Mouse (Mus musculus): ENCODE measurements around the gene Tvp23b. TPM values are rescaled to one million over a fixed set of nuclear protein-coding genes. Genes with fewer than 3 reads are reported as not detected.
A peak's percentile ranks its signal among the peaks of the same experiment; 100 is the strongest.

Gene Tvp23b
- polyA plus RNA-seq, 1 experiment = 21.4 TPM

- no peak overlapping the region for H3K4me3 ChIP-seq (replicated peaks; ENCODE audit: extremely low read depth, low read depth, low read length)
- 80% methylated on average over 6 of the region's 6 CpGs for WGBS
- H3K4me1 ChIP-seq (ENCODE audit: control insufficient read depth, insufficient read depth, low read length) = no peaks in the 10 kb centered on the region
- TF ChIP-seq POLR2A (IDR thresholded peaks at IDR 0.05; ENCODE audit: borderline replicate concordance, extremely low read depth, low read depth, low read length) (no peak), CTCF (IDR thresholded peaks at IDR 0.05; ENCODE audit: insufficient read depth, low read length) (no peak)
- DNase-seq = no peak
Measured at GRCm38 (mm10) chr11:62853334-62853733, 25.9 kb upstream of the Tvp23b start.

GRCm38 (mm10) chr11:62865562-62865961 lies 13.7 kb upstream of the Tvp23b start:
- 72% methylated on average over 4 of the region's 4 CpGs for WGBS
- H3K4me1 ChIP-seq (ENCODE audit: control insufficient read depth, insufficient read depth, low read length) = no peaks in the 10 kb centered on the region
- DNase-seq = no peak
- H3K4me3 ChIP-seq (replicated peaks; ENCODE audit: extremely low read depth, low read depth, low read length) = no peak overlapping the region
- no peak for TF ChIP-seq POLR2A (IDR thresholded peaks at IDR 0.05; ENCODE audit: borderline replicate concordance, extremely low read depth, low read depth, low read length)

- Histone ChIP-seq H3K4me3 (replicated peaks; ENCODE audit: extremely low read depth, low read depth, low read length) (no peak overlapping the region), H3K4me1 (ENCODE audit: control insufficient read depth, insufficient read depth, low read length) (no peaks in the 10 kb centered on the region)
- 73% methylated on average over 7 of the region's 7 CpGs for WGBS
- DNase-seq = no peak
- TF ChIP-seq CTCF (IDR thresholded peaks at IDR 0.05; ENCODE audit: insufficient read depth, low read length) (no peak), POLR2A (IDR thresholded peaks at IDR 0.05; ENCODE audit: borderline replicate concordance, extremely low read depth, low read depth, low read length) (no peak)
Measured at GRCm38 (mm10) chr11:62866685-62867084, 12.6 kb upstream of the Tvp23b start.

- TF ChIP-seq POLR2A (IDR thresholded peaks at IDR 0.05; ENCODE audit: borderline replicate concordance, extremely low read depth, low read depth, low read length) (no peak), CTCF (IDR thresholded peaks at IDR 0.05; ENCODE audit: insufficient read depth, low read length) (no peak)
- 67% methylated on average over 5 of the region's 5 CpGs for WGBS
- DNase-seq = no peak
- H3K4me1 ChIP-seq (ENCODE audit: control insufficient read depth, insufficient read depth, low read length) = no peaks in the 10 kb centered on the region
- no peak overlapping the region for H3K4me3 ChIP-seq (replicated peaks; ENCODE audit: extremely low read depth, low read depth, low read length)
Measured at GRCm38 (mm10) chr11:62869201-62869600, 10.1 kb upstream of the Tvp23b start.

- no peaks in the 10 kb centered on the region for H3K4me1 ChIP-seq (ENCODE audit: control insufficient read depth, insufficient read depth, low read length)
- 76% methylated on average over 8 of the region's 8 CpGs for WGBS
- TF ChIP-seq CTCF (IDR thresholded peaks at IDR 0.05; ENCODE audit: insufficient read depth, low read length) = no peak
- no peak for TF ChIP-seq POLR2A (IDR thresholded peaks at IDR 0.05; ENCODE audit: borderline replicate concordance, extremely low read depth, low read depth, low read length)
- H3K4me3 ChIP-seq (replicated peaks; ENCODE audit: extremely low read depth, low read depth, low read length) = no peak overlapping the region
- no peak for DNase-seq
Measured at GRCm38 (mm10) chr11:62869715-62870371, 9.4 kb upstream of the Tvp23b start.

GRCm38 (mm10) chr11:62873479-62873878 lies 5.8 kb upstream of the Tvp23b start:
- Histone ChIP-seq H3K4me3 (replicated peaks; ENCODE audit: extremely low read depth, low read depth, low read length) (no peak overlapping the region), H3K4me1 (ENCODE audit: control insufficient read depth, insufficient read depth, low read length) (no peaks in the 10 kb centered on the region)
- no peak for DNase-seq
- WGBS = 68% methylated on average over 9 of the region's 9 CpGs
- no peak for TF ChIP-seq CTCF (IDR thresholded peaks at IDR 0.05; ENCODE audit: insufficient read depth, low read length)
- no peak for TF ChIP-seq POLR2A (IDR thresholded peaks at IDR 0.05; ENCODE audit: borderline replicate concordance, extremely low read depth, low read depth, low read length)

- Histone ChIP-seq H3K4me3 (replicated peaks; ENCODE audit: extremely low read depth, low read depth, low read length) (no peak overlapping the region), H3K4me1 (ENCODE audit: control insufficient read depth, insufficient read depth, low read length) (no peaks in the 10 kb centered on the region)
- DNase-seq = no peak
- no peak for TF ChIP-seq POLR2A (IDR thresholded peaks at IDR 0.05; ENCODE audit: borderline replicate concordance, extremely low read depth, low read depth, low read length)
- TF ChIP-seq CTCF (IDR thresholded peaks at IDR 0.05; ENCODE audit: insufficient read depth, low read length) = no peak
- 82% methylated on average over 1 of the region's 1 CpGs for WGBS
Measured at GRCm38 (mm10) chr11:62875696-62876095, 3.6 kb upstream of the Tvp23b start.

- TF ChIP-seq POLR2A (IDR thresholded peaks at IDR 0.05; ENCODE audit: borderline replicate concordance, extremely low read depth, low read depth, low read length) (no peak), CTCF (IDR thresholded peaks at IDR 0.05; ENCODE audit: insufficient read depth, low read length) (no peak)
- Histone ChIP-seq H3K4me1 (ENCODE audit: control insufficient read depth, insufficient read depth, low read length) (no peaks in the 10 kb centered on the region), H3K4me3 (replicated peaks; ENCODE audit: extremely low read depth, low read depth, low read length) (no peak overlapping the region)
- WGBS = 84% methylated on average over 4 of the region's 4 CpGs
- DNase-seq = no peak
Measured at GRCm38 (mm10) chr11:62876445-62876844, 2.8 kb upstream of the Tvp23b start.

GRCm38 (mm10) chr11:62877391-62877790 lies 1.9 kb upstream of the Tvp23b start:
- H3K4me1 ChIP-seq (ENCODE audit: control insufficient read depth, insufficient read depth, low read length) = no peaks in the 10 kb centered on the region
- TF ChIP-seq POLR2A (IDR thresholded peaks at IDR 0.05; ENCODE audit: borderline replicate concordance, extremely low read depth, low read depth, low read length) (no peak), CTCF (IDR thresholded peaks at IDR 0.05; ENCODE audit: insufficient read depth, low read length) (no peak)
- 74% methylated on average over 1 of the region's 1 CpGs for WGBS
- no peak for DNase-seq
- H3K4me3 ChIP-seq (replicated peaks; ENCODE audit: extremely low read depth, low read depth, low read length) = no peak overlapping the region

GRCm38 (mm10) chr11:62878728-62879127 lies 527 bp upstream of the Tvp23b start:
- H3K4me3 ChIP-seq (replicated peaks; ENCODE audit: extremely low read depth, low read depth, low read length) = peak overlapping the region; percentile 59
- DNase-seq = no peak
- no peaks in the 10 kb centered on the region for H3K4me1 ChIP-seq (ENCODE audit: control insufficient read depth, insufficient read depth, low read length)
- TF ChIP-seq CTCF (IDR thresholded peaks at IDR 0.05; ENCODE audit: insufficient read depth, low read length) (no peak), POLR2A (IDR thresholded peaks at IDR 0.05; ENCODE audit: borderline replicate concordance, extremely low read depth, low read depth, low read length) (no peak)
- WGBS = 16% methylated on average over 9 of the region's 9 CpGs

All from lung, adult 2 months (tissue).